Mouse (Mus musculus) liver, embryonic 14.5 days (tissue): Measurements from ENCODE around the gene Tbx1. TPM values are rescaled to one million over a fixed set of nuclear protein-coding genes. Genes with fewer than 3 reads are reported as not detected.
A peak's percentile ranks its signal among the peaks of the same experiment; 100 is the strongest.

ENCODE experiments used
- ATAC-seq: fragments of 200-750 bp; cut with Nextera tagmentation; 2 replicates; pipeline ENCODE4 v1.8.0; 2017; ENCODE audit warnings: moderate number of reproducible peaks, mild to moderate bottlenecking, moderate library complexity; ENCODE audit not compliant: insufficient read depth
- DNase-seq, 3 experiments: peaks; one replicate each; pipeline ENCODE4 v3.0.0-alpha.2; 2012 to 2013; ENCODE audit warnings: low read depth in 3 of 3, low spot score in 3 of 3
- H3K27ac ChIP-seq: fragments of 300-500 bp; sonication (generic); 2 replicates; pipeline ENCODE4 v1.5.1; 2014; ENCODE audit warnings: moderate library complexity, mild to moderate bottlenecking, control low read depth, inconsistent platforms
- H3K27me3 ChIP-seq: fragments of 300-500 bp; sonication (generic); 2 replicates; pipeline ENCODE4 v1.6.1; 2014; ENCODE audit warnings: mild to moderate bottlenecking, low read length, moderate library complexity; ENCODE audit not compliant: control insufficient read depth, insufficient read depth
- H3K36me3 ChIP-seq: fragments of 300-500 bp; sonication (generic); replicated peaks from 2 replicates; pipeline ENCODE4 v1.6.1; 2014; ENCODE audit warnings: low read depth; ENCODE audit not compliant: control insufficient read depth, insufficient read depth
- H3K4me1 ChIP-seq, 2 experiments: fragments of 200-500 bp in 1 of 2; fragments of 300-500 bp in 1 of 2; sonication (generic) in 1 of 2; replicated peaks; 2 replicates each; pipeline ENCODE4 v1.6.1; 2012 to 2014; ENCODE audit warnings: antibody characterized with exemption in 1 of 2, inconsistent platforms in 1 of 2, low read length in 1 of 2; ENCODE audit not compliant: control insufficient read depth in 2 of 2, insufficient read depth in 2 of 2
- H3K4me2 ChIP-seq: fragments of 300-500 bp; sonication (generic); 2 replicates; pipeline ENCODE4 v1.6.1; 2014; ENCODE audit warnings: low read depth, mild to moderate bottlenecking, control low read depth, moderate library complexity
- H3K4me3 ChIP-seq, 2 experiments: fragments of 200-500 bp in 1 of 2; fragments of 300-500 bp in 1 of 2; sonication (generic) in 1 of 2; 2 replicates each; pipeline ENCODE4 v1.5.1; 2012 to 2014; ENCODE audit warnings: low read depth in 2 of 2, low read length in 2 of 2, mild to moderate bottlenecking in 2 of 2, control low read depth in 1 of 2, inconsistent platforms in 1 of 2, moderate library complexity in 1 of 2; ENCODE audit not compliant: insufficient read depth in 1 of 2
- H3K9ac ChIP-seq: fragments of 300-500 bp; sonication (generic); replicated peaks from 2 replicates; pipeline ENCODE4 v1.6.1; 2014; ENCODE audit warnings: mild to moderate bottlenecking, control low read depth, moderate library complexity
- H3K9me3 ChIP-seq: fragments of 300-500 bp; sonication (generic); 2 replicates; pipeline ENCODE4 v1.6.1; 2016; ENCODE audit warnings: low read length, mixed read lengths; ENCODE audit not compliant: control insufficient read depth
- CTCF ChIP-seq: IDR thresholded peaks from 2 replicates; pipeline ENCODE4 v1.5.1; 2016; ENCODE audit warnings: antibody characterized with exemption, low read depth, control low read depth
- EP300 ChIP-seq: IDR thresholded peaks from 2 replicates; pipeline ENCODE4 v1.6.1; 2016; ENCODE audit warnings: antibody characterized with exemption, low read depth
- WGBS: fragments of 180-500 bp; shearing (Covaris S2); extraction: QIAGEN DNeasy Blood & Tissue Kit; methylation state at CpG from one replicate; pipeline ENCODE4 v1.1.7; 2014; ENCODE audit not compliant: insufficient replicate concordance; 5-methylcytosine and 5-hydroxymethylcytosine counted together
- polyA plus RNA-seq, 2 experiments: library from polyadenylated mRNA; depleted of rRNA in 1 of 2; stranded (reverse) in 1 of 2; unstranded in 1 of 2; fragments of >200 nt; fragmentation: Nextera tagmentation in 1 of 2; extraction: Ambion mirVana in 1 of 2; gene quantifications; 2 replicates each; pipeline versions ENCODE4 v1.2.1 to v1.2.3; 2012 to 2014

The Tbx1 gene
- polyA plus RNA-seq, 2 experiments: 0.02 TPM; not detected in 1

GRCm38 (mm10) chr16:18625791-18626311 is 35.4 kb upstream of the Tbx1 start:
- no peak for TF ChIP-seq EP300
- TF ChIP-seq CTCF: no peak
- no peak for DNase-seq
- Histone ChIP-seq H3K4me3 (peak overlapping the region in 1 of 2 experiments; percentile 48; a peak in 3 of 4 replicates), H3K9me3 (no peaks in the 10 kb centered on the region), H3K36me3 (no peaks in the 10 kb centered on the region), H3K27me3 (peaks cover 99% of the 10 kb centered on the region), H3K9ac (no peak overlapping the region), H3K4me1 (no peaks in the 10 kb centered on the region), H3K4me2 (peak overlapping the region; percentile 61), H3K27ac (no peak overlapping the region)
- peak; percentile 24; the same call in 1 of the 2 replicates for ATAC-seq
- 9% methylated on average over 26 of the region's 26 CpGs for WGBS

GRCm38 (mm10) chr16:18625097-18625496 is 34.6 kb upstream of the Tbx1 start:
- H3K9ac ChIP-seq: no peak overlapping the region

GRCm38 (mm10) chr16:18624641-18625040 is 34.2 kb upstream of the Tbx1 start:
- DNase-seq (no peak), ATAC-seq (no peak)
- Histone ChIP-seq H3K36me3 (no peaks in the 10 kb centered on the region), H3K27ac (no peak overlapping the region), H3K4me3 (no peak overlapping the region), H3K4me1 (no peaks in the 10 kb centered on the region), H3K4me2 (no peak overlapping the region), H3K9me3 (no peaks in the 10 kb centered on the region), H3K27me3 (peaks cover 99% of the 10 kb centered on the region), H3K9ac (no peak overlapping the region)
- 15% methylated on average over 15 of the region's 15 CpGs for WGBS
- no peak for TF ChIP-seq EP300
- no peak for TF ChIP-seq CTCF

More at GRCm38 (mm10) chr16:18625097-18625496, 34.6 kb upstream of the Tbx1 start:
- TF ChIP-seq EP300: no peak
- TF ChIP-seq CTCF: no peak
- H3K9me3 ChIP-seq: no peaks in the 10 kb centered on the region
- DNase-seq (no peak), ATAC-seq (no peak)
- H3K4me3 ChIP-seq: no peak overlapping the region
- H3K4me2 ChIP-seq: no peak overlapping the region
- WGBS: 30% methylated on average over 14 of the region's 14 CpGs
- no peaks in the 10 kb centered on the region for H3K4me1 ChIP-seq
- no peak overlapping the region for H3K27ac ChIP-seq
- no peaks in the 10 kb centered on the region for H3K36me3 ChIP-seq
- H3K27me3 ChIP-seq: peaks cover 99% of the 10 kb centered on the region

GRCm38 (mm10) chr16:18623751-18624540 is 33.5 kb upstream of the Tbx1 start:
- Histone ChIP-seq H3K4me3 (no peak overlapping the region), H3K27ac (no peak overlapping the region), H3K9me3 (no peaks in the 10 kb centered on the region), H3K9ac (no peak overlapping the region), H3K36me3 (no peaks in the 10 kb centered on the region), H3K4me2 (no peak overlapping the region), H3K4me1 (no peaks in the 10 kb centered on the region), H3K27me3 (peaks cover 99% of the 10 kb centered on the region)
- WGBS: 22% methylated on average over 15 of the region's 15 CpGs
- DNase-seq (no peak), ATAC-seq (no peak)
- no peak for TF ChIP-seq EP300
- no peak for TF ChIP-seq CTCF

GRCm38 (mm10) chr16:18622916-18623750 is 32.7 kb upstream of the Tbx1 start:
- Histone ChIP-seq H3K4me3 (no peak overlapping the region), H3K9ac (no peak overlapping the region), H3K27ac (no peak overlapping the region), H3K4me2 (no peak overlapping the region), H3K36me3 (no peaks in the 10 kb centered on the region), H3K27me3 (peaks cover 94% of the 10 kb centered on the region), H3K4me1 (no peaks in the 10 kb centered on the region), H3K9me3 (no peaks in the 10 kb centered on the region)
- WGBS: 18% methylated on average over 29 of the region's 29 CpGs
- ATAC-seq (no peak), DNase-seq (no peak)
- TF ChIP-seq CTCF (peak; percentile 22; the same call in 1 of the 2 replicates), EP300 (no peak)
